Mouse (Mus musculus): ENCODE data around the gene Slc22a28. TPM values are rescaled to one million over a fixed set of nuclear protein-coding genes. Genes with fewer than 3 reads are reported as not detected.
"Not testable (repeated sequence)": the region's sequence is repeated elsewhere in the genome, so short reads cannot be mapped to it uniquely, and the experiment has no call there.

The Slc22a28 gene
- not detected in 2 replicates for total RNA-seq (2021)
- long read RNA-seq, transcript Slc22a28-201 (10 exons, 2,004 nt): major isoform, 40 of 56 reads
- long read RNA-seq, partial matches to known transcripts: 4 of 56 reads
- long read RNA-seq, other reads (novel, unspliced or antisense): 12 of 56 reads

GRCm38 (mm10) chr19:8131881-8132280 is at the start of gene Slc22a28:
Gene Slc22a28, minus strand, starts transcription at chr19:8131982.
- not testable (repeated sequence) for DNase-seq

GRCm38 (mm10) chr19:8148787-8149523 is 17.2 kb upstream of the Slc22a28 start:
- no peak for DNase-seq

GRCm38 (mm10) chr19:8142716-8143115 is 10.9 kb upstream of the Slc22a28 start:
- DNase-seq: not testable (repeated sequence)

- not testable (repeated sequence) for DNase-seq
Measured at GRCm38 (mm10) chr19:8134127-8134841, 2.5 kb upstream of the Slc22a28 start.

- DNase-seq: no peak
Measured at GRCm38 (mm10) chr19:8019904-8020349, 111.9 kb downstream of the Slc22a28 start.

- DNase-seq: not testable (repeated sequence)
Measured at GRCm38 (mm10) chr19:8019329-8019851, 112.4 kb downstream of the Slc22a28 start.

GRCm38 (mm10) chr19:8018535-8018934 is 113.2 kb downstream of the Slc22a28 start:
- not testable (repeated sequence) for DNase-seq

Other genes starting within 250 kb of the Slc22a28 start
- not detected in 2 replicates for gene Slc22a27, start 166.0 kb downstream of the Slc22a28 start, total RNA-seq (2021)
- gene Slc22a29, start 86.9 kb upstream of the Slc22a28 start, total RNA-seq (2021): 0.61 TPM in 1 of 2 replicates, not detected in the other

Data from adrenal gland, postnatal 25 days (tissue).